Mouse (Mus musculus): ENCODE results near the gene Sema4b.

Gene Sema4b

GRCm38 (mm10) chr7:80197371-80197770, 10.7 kb downstream of the Sema4b start:
- no peak for DNase-seq (ENCODE audit: low read depth in 1 of 2, low spot score in 2 of 2)

DNA sequence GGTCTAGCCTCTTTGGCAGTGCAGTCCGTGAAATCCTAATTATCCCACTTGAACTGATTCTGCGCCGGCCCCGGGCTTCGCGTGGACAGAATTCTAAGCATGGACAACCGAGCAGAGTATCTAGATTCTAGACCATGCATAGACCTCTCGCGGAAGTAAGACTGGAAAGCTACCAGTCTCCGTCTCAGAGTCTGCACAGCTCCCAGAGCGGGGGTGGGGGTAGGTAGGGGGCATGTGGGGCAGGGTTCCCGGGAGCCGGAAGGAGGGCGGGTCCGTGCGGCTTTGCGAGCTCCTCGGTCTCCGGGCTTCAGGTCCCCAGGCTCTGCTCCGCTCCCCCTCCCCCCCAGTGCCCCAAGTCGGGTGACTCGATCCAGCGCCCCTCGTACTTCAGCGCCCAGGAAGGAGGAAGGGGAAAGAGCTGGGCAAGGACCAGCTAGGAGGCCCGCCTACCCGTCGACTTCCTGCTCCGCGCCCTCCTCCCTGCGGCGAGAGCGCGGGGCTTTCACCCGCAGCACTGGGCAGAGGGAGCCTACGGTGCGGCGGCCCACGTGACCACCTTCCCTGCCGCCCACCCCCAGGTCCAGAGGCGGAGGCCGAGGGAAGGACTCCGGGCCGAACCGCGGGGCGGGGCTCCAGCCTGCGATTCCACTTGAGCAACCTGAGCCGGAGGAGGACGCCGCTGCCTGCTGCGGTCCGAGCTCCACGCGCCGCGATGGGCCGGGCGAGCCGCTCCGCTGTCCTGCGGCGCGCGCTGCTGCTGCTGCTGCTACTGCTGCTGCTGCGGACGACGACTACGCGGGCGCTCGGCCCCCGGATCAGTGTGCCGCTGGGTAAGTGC, 11.5 kb downstream of the Sema4b start:
- DNase-seq (ENCODE audit: low read depth in 1 of 2, low spot score in 2 of 2), result peak in 1 of 2 experiments; percentile 49

- no peak for DNase-seq (ENCODE audit: low read depth in 1 of 2, low spot score in 2 of 2)
Observed at GRCm38 (mm10) chr7:80198863-80199262, 12.2 kb downstream of the Sema4b start.

GRCm38 (mm10) chr7:80199286-80199685, 12.6 kb downstream of the Sema4b start:
- DNase-seq (ENCODE audit: low read depth in 1 of 2, low spot score in 2 of 2), result no peak

DNA sequence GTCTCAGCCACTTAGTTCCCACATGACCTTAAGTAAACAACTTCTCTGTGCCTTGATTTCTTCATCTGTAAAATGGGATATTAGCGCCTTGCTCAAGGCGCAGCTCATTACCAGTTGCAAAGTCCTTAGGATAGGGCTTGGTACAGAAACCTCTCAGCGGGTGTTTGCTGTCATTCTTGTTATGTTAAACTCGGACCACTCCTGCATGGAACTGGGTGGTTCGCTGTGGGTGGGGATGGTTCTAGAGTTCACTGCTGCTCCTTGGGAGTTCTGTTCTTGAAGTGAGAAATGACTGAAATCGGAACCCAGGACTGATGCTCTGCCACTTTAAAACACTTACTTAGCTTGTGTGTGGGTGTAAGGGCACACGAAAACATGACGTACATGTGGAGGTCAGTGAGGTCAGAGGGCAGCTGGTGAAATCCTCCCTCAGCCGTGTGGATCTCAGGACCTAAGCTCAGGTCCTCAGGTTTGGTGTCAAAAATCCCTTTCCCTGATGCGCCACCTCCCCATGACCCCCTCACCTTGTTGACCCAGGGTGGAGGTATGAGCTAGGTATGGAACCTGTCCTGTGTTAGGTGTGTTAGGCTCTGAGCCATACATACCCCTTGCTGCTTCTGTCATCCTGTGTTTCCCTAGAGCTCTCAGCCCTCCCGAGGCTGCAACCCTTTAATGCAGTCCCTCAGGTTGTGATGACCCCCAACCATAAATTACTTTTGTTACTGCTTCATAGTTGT, 13.4 kb downstream of the Sema4b start:
- DNase-seq (ENCODE audit: low read depth in 1 of 2, low spot score in 2 of 2), result no peak

- no peak for DNase-seq (ENCODE audit: low read depth in 1 of 2, low spot score in 2 of 2)
Observed at GRCm38 (mm10) chr7:80200588-80200945, 13.9 kb downstream of the Sema4b start.

DNA sequence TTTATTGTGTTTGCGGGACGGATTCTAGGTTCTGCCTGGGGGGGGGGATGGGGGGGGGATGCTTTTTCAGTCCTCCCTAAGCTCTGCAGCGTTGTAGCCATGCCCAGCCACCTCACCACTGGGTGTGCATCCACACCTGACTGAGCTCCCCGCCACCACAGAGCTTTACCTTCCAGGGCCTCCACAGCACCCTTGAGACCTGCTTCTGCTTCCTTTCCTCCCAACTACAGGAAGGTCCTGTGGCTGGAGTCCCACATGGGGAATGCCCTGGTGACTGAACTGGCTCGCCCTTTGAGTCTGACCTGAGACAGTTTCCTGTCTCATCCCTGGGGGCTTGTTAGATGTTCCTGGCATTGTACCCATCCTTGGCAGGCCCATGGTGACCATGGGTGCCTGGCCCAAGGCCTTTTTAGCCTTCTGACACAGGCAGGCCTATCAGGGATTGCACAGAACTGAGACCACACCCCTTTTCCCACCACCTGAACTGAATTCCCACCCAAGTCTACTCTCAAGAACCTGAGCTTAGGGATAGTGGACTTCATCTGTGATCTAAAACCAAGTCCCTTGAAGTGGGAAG, 14.4 kb downstream of the Sema4b start:
- DNase-seq (ENCODE audit: low read depth in 1 of 2, low spot score in 2 of 2), result no peak

DNA sequence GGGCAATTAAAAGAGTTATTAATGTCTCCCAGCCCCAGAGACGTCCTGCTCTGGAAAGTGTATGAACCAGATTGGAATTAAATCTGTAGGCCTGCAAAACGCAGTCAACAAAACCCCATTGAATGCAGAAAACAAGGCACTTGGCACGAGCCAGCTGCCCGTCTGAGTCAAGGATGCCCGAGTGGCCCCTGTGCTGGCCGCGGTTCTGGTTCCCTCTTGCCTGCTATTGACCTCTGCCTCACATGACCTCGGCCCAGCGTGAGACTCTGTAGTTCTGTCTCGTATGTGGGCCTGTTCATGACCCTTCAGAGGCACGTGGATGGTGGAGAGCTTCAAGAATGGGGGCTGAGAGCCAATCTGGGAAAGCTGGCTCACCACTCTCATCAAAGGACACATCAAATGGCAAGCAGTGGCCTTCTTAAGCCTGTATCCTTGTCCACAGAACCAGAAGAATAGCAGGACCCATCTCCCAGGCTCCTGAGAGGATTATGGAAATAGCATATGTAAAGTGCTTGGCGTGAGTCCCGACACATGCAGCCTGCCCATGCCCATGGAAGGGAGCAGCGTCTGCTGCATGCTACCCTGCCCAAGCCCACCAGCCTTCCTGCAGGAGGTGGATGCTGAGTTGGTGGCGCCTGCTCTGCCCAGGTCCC, 15.4 kb downstream of the Sema4b start:
- no peak for DNase-seq (ENCODE audit: low read depth in 1 of 2, low spot score in 2 of 2)

GRCm38 (mm10) chr7:80202961-80203360, 16.3 kb downstream of the Sema4b start:
- no peak for DNase-seq (ENCODE audit: low read depth in 1 of 2, low spot score in 2 of 2)

GRCm38 (mm10) chr7:80203638-80204096, 17.0 kb downstream of the Sema4b start:
- peak; percentile 36 to 51 for DNase-seq (ENCODE audit: low read depth in 1 of 2, low spot score in 2 of 2)

DNA sequence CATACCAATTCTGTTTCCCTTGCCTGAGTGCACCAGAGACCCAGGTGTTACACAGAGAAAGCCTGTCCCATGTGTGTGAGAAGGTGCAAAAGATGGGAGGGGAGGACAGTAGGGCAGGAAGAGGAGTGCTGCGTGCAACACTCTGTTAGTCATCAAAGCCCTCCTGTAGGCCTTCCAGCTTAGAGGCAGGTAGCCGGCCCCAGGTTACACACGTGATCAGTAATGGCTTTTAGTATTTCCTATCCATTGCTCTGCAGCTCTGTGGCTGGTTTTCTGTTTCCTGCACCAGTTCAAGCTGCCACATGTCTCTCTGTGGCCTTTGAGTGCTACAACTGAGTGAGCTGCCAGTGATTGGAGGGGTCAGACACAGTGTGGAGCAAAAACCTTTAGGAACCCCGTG, 17.7 kb downstream of the Sema4b start:
- no peak for DNase-seq (ENCODE audit: low read depth in 1 of 2, low spot score in 2 of 2)

GRCm38 (mm10) chr7:80204961-80205360, 18.3 kb downstream of the Sema4b start:
- no peak for DNase-seq (ENCODE audit: low read depth in 1 of 2, low spot score in 2 of 2)

DNA sequence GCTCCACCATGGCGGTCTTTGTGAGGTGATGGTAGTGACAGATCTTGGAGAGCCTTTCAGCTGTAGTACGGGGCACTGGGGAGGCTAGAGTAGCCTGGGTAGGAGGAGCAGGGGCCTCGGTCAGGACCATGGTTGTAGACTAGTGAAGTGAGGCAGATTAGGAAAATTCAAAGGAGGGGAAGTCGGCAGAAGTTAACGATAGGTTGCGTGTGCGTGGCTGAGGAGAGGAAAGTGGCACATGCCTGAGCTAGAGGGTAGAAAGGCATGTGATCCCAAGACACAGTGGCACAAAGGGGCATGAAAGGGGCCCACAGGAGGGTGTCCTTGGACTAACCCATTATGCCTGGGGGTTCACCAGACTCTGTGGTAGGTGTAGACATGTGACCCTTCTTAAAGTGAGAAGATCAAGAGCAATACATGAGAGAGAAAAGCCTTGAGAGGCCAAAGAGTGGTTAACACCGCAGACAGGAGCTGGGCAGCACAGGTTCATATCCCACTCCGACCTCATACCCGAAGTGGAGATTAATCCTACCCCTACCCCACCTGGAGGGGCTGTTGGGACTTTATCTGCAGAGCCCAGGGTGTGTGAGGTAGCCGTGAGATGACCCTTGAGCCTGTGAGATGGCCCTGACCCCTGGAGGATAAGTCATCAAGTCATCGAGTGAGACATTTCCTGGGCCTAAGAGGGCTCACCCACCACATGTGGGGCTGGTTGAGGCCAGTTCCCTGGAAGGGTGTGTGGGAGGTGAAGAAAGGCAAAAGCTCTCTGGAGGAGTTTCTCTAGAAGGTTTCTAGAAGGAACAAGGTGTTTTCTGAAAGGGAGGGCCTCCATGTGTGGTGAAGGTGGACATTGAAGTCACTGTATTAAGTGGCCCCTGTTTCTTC, 19.3 kb downstream of the Sema4b start:
- DNase-seq (ENCODE audit: low read depth in 1 of 2, low spot score in 2 of 2), result no peak

GRCm38 (mm10) chr7:80207314-80207731, 20.7 kb downstream of the Sema4b start:
- DNase-seq (ENCODE audit: low read depth in 1 of 2, low spot score in 2 of 2), result no peak

GRCm38 (mm10) chr7:80208026-80208642, 21.5 kb downstream of the Sema4b start:
- DNase-seq (ENCODE audit: low read depth in 1 of 2, low spot score in 2 of 2), result no peak

DNA sequence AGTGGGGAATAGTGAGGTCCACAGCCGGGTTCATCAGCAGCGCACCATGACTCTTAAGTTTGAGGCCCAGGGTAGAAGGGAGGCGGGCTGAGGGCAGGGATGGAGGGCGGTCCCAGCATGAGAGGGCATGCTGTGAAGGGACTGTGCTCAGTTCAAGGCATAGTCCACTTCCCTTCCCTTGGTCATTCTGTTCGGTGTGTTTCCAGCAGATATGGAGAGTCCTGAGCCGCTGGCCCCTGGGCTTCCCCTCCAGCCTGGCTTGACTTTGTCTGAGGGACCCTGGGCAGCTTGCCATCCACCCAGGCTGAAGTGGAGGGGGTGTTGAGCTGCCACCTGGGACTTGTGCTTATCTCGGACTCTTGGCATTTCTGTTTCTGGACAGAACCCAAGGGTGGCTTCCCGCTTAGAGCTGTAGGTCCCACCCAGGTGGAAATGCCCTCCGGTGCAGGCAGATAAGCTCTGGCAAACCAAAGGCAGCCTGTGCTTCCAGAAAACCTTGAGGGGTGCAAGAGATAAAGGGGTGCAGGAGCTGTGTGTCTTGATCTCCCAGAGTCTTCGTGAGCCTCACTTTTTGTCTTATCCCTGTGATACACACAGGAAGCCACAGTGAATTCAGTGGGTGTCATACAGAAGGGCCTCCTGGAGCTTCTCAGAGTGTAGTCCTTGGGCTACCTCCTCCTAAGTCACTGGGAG, 22.2 kb downstream of the Sema4b start:
- DNase-seq (ENCODE audit: low read depth in 1 of 2, low spot score in 2 of 2), result no peak

DNA sequence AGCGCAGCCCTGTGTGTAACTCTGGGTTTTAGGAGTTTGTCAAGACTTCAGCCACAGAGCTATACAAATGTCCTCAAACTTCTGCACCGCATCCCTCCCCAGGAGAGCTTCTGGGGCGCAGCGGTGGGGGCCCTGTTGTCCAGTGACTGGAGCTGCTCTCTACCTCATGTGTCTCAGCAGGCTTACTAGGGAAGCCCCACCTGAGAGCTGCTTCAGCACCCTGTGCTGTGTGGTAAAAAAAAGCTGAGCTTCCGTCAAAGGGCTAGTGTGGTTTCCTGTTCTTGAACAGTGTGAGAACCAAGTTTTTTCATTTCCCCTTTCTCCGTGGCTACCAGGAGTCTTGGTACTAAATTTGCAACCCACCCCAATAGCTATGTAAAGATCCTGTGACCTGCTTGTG, 23.0 kb downstream of the Sema4b start:
- peak; percentile 56 to 61 for DNase-seq (ENCODE audit: low read depth in 1 of 2, low spot score in 2 of 2)

DNA sequence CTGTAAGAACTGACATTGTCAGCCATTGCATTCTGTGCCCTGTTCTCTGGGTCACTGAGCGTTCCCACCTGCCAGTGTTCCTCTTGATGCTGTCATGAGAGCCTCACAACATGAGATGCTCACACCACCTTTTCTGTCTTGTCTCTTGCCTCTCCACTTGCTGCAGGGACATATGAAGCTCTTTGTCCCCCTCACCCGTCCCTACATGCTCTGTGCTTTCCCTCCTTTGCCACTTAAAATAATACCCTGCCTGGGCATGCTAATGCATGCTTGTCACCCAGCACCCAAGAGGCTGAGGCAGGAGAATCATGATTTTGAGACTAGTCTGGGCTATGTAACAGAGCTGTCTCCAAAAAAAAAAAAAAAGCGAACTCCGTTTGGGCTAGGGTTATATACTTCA, 24.3 kb downstream of the Sema4b start:
- DNase-seq (ENCODE audit: low read depth in 1 of 2, low spot score in 2 of 2), result no peak

DNA sequence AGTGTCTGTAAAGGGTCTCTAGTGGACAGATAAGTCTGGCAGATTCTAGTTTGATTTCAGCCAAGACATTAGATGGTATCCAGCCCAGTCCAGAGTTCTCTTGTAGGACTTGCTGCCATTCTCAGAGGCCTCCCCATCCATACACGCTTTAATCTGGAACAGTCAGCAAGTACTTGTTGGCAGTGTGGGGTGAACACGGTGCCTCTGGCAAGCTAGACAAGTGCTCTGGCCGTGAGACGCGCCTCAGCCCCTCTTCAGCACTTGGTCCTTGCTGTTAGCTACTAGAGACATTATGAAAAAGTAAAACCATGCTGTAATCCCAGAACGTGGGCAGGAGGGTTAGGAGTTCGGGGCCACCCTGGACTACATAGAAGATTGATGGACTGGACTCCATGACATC, 27.0 kb downstream of the Sema4b start:
- no peak for DNase-seq (ENCODE audit: low read depth in 1 of 2, low spot score in 2 of 2)

GRCm38 (mm10) chr7:80214459-80214858, 27.8 kb downstream of the Sema4b start:
- no peak for DNase-seq (ENCODE audit: low read depth in 1 of 2, low spot score in 2 of 2)
